Mouse (Mus musculus) cortical plate, adult 2 months (tissue): ENCODE measurements around the gene Pcyox1.

Source experiments
- CTCF ChIP-seq: fragments of 200-500 bp; IDR thresholded peaks from 2 replicates; pipeline ENCODE4 v1.5.1; 2011; ENCODE audit warnings: mild to moderate bottlenecking, control low read depth, low read length; ENCODE audit not compliant: insufficient read depth; ENCODE audit errors: extremely low read depth
- POLR2A ChIP-seq: fragments of 200-500 bp; IDR thresholded peaks from 2 replicates; pipeline ENCODE4 v1.6.1; 2011; ENCODE audit warnings: mild to moderate bottlenecking, low read length, control low read depth; ENCODE audit not compliant: insufficient read depth; ENCODE audit errors: extremely low read depth

GRCm38 (mm10) chr6:86356956-86357355, 40.0 kb downstream of the Pcyox1 start:
- TF ChIP-seq CTCF, result no peak
- no peak for TF ChIP-seq POLR2A
